Comparison of ENCODE assay signal across 15 mouse cellular contexts in genomic region chr11:88613008-88613407, GRCm38 (mm10).
DNase-seq lines count a peak whose midpoint lies in the region; ATAC-seq and TF ChIP-seq lines count a peak whose summit lies in the region.
"Had no signal": no experiment of that assay in that cellular context is flagged by ENCODE, and none has a peak within 500 bp of the region (broad histone marks: within the 10 kb centered on the region; RNA-seq: fewer than 3 reads in every experiment).

No protein-coding gene starts in this region.

- ATAC-seq in forebrain, postnatal 0 days = peak; percentile 36; the same call in 1 of the 2 replicates
- no peak for ATAC-seq in forebrain, embryonic 14.5 days
- no peak for ATAC-seq in hindbrain, embryonic 16.5 days
- no peak for ATAC-seq in hindbrain, embryonic 12.5 days (ENCODE audit: low FRiP score)
- ATAC-seq in midbrain, postnatal 0 days (ENCODE audit: low FRiP score) = no peak
- no peak for ATAC-seq in midbrain, embryonic 16.5 days
- no peak for ATAC-seq in stomach, embryonic 15.5 days (ENCODE audit: insufficient read depth, low FRiP score, low read depth)

- no peak overlapping the region for H3K9ac ChIP-seq in forebrain, postnatal 0 days
- H3K9ac ChIP-seq in forebrain, embryonic 14.5 days (ENCODE audit: low read length) = no peak overlapping the region
- no peak overlapping the region for H3K9ac ChIP-seq in hindbrain, embryonic 16.5 days (ENCODE audit: low read depth, low read length)
- no peak overlapping the region for H3K9ac ChIP-seq in hindbrain, embryonic 12.5 days
- H3K9ac ChIP-seq in midbrain, postnatal 0 days (replicated peaks; ENCODE audit: low read length, poor library complexity, severe bottlenecking) = no peak overlapping the region
- no peak overlapping the region for H3K9ac ChIP-seq in midbrain, embryonic 16.5 days (ENCODE audit: low read depth, low read length)
- H3K9ac ChIP-seq in stomach, embryonic 15.5 days = no peak overlapping the region
- H3K9ac ChIP-seq: embryonic facial prominence, embryonic 15.5 days; limb, embryonic 13.5 days; lung, embryonic 14.5 days; neural tube, embryonic 12.5 days had no signal

- no peaks in the 10 kb centered on the region for H3K27me3 ChIP-seq in forebrain, postnatal 0 days (ENCODE audit: insufficient read depth, low read length)
- H3K27me3 ChIP-seq in forebrain, embryonic 14.5 days (replicated peaks; ENCODE audit: control insufficient read depth, insufficient read depth, low read length) = no peaks in the 10 kb centered on the region
- no peaks in the 10 kb centered on the region for H3K27me3 ChIP-seq in hindbrain, embryonic 16.5 days (replicated peaks; ENCODE audit: control insufficient read depth, insufficient read depth, low read length)
- H3K27me3 ChIP-seq in hindbrain, embryonic 12.5 days = no peaks in the 10 kb centered on the region
- H3K27me3 ChIP-seq in midbrain, postnatal 0 days (ENCODE audit: insufficient read depth, low read length) = no peaks in the 10 kb centered on the region
- H3K27me3 ChIP-seq in midbrain, embryonic 16.5 days (ENCODE audit: control insufficient read depth, insufficient read depth, low read depth, low read length) = no peaks in the 10 kb centered on the region
- no peaks in the 10 kb centered on the region for H3K27me3 ChIP-seq in stomach, embryonic 15.5 days (replicated peaks)
- H3K27me3 ChIP-seq: embryonic facial prominence, embryonic 15.5 days; limb, embryonic 13.5 days; megakaryocyte, embryonic 14.5 days; neural tube, embryonic 12.5 days had no signal

- H3K4me2 ChIP-seq in forebrain, postnatal 0 days (ENCODE audit: low read depth) = no peak overlapping the region
- no peak overlapping the region for H3K4me2 ChIP-seq in forebrain, embryonic 14.5 days (ENCODE audit: low read length)
- H3K4me2 ChIP-seq in hindbrain, embryonic 16.5 days (ENCODE audit: low read length) = no peak overlapping the region
- H3K4me2 ChIP-seq in hindbrain, embryonic 12.5 days (replicated peaks) = no peak overlapping the region
- H3K4me2 ChIP-seq in midbrain, postnatal 0 days (ENCODE audit: low read depth, low read length, poor library complexity, severe bottlenecking) = no peak overlapping the region
- no peak overlapping the region for H3K4me2 ChIP-seq in midbrain, embryonic 16.5 days (ENCODE audit: low read length)
- no peak overlapping the region for H3K4me2 ChIP-seq in stomach, embryonic 15.5 days
- H3K4me2 ChIP-seq: embryonic facial prominence, embryonic 15.5 days; limb, embryonic 13.5 days; lung, embryonic 14.5 days; neural tube, embryonic 12.5 days had no signal

- H3K36me3 ChIP-seq in forebrain, postnatal 0 days (ENCODE audit: insufficient read depth) = no peaks in the 10 kb centered on the region
- no peaks in the 10 kb centered on the region for H3K36me3 ChIP-seq in forebrain, embryonic 14.5 days (ENCODE audit: control insufficient read depth, insufficient read depth, low read length)
- H3K36me3 ChIP-seq in hindbrain, embryonic 16.5 days (ENCODE audit: control insufficient read depth, insufficient read depth, low read length) = no peaks in the 10 kb centered on the region
- no peaks in the 10 kb centered on the region for H3K36me3 ChIP-seq in hindbrain, embryonic 12.5 days
- no peaks in the 10 kb centered on the region for H3K36me3 ChIP-seq in midbrain, postnatal 0 days (ENCODE audit: insufficient read depth, low read length)
- H3K36me3 ChIP-seq in midbrain, embryonic 16.5 days (ENCODE audit: control insufficient read depth, insufficient read depth, low read length) = no peaks in the 10 kb centered on the region
- H3K36me3 ChIP-seq in stomach, embryonic 15.5 days = no peaks in the 10 kb centered on the region
- H3K36me3 ChIP-seq: embryonic facial prominence, embryonic 15.5 days had no signal

- 23% methylated on average over 6 of the region's 6 CpGs for WGBS in forebrain, postnatal 0 days
- 38% methylated on average over 6 of the region's 6 CpGs for WGBS in forebrain, embryonic 14.5 days
- 36% methylated on average over 6 of the region's 6 CpGs for WGBS in hindbrain, embryonic 16.5 days
- 63% methylated on average over 6 of the region's 6 CpGs for WGBS in hindbrain, embryonic 12.5 days
- 38% methylated on average over 6 of the region's 6 CpGs for WGBS in midbrain, postnatal 0 days
- 51% methylated on average over 6 of the region's 6 CpGs for WGBS in midbrain, embryonic 16.5 days
- WGBS in stomach, embryonic 15.5 days = 69% methylated on average over 6 of the region's 6 CpGs

- peaks cover 4% of the 10 kb centered on the region; the same call in 1 of the 2 replicates for H3K4me1 ChIP-seq in forebrain, postnatal 0 days (ENCODE audit: insufficient read depth)
- peaks cover 23% of the 10 kb centered on the region for H3K4me1 ChIP-seq in forebrain, embryonic 14.5 days (ENCODE audit: control insufficient read depth, insufficient read depth, low read length)
- peaks cover 18% of the 10 kb centered on the region for H3K4me1 ChIP-seq in hindbrain, embryonic 16.5 days (ENCODE audit: control insufficient read depth, insufficient read depth, low read depth, low read length)
- peaks cover 28% of the 10 kb centered on the region for H3K4me1 ChIP-seq in hindbrain, embryonic 12.5 days
- H3K4me1 ChIP-seq in midbrain, postnatal 0 days (ENCODE audit: insufficient read depth, low read length) = peaks cover 3% of the 10 kb centered on the region; the same call in 1 of the 2 replicates
- peaks cover 7% of the 10 kb centered on the region for H3K4me1 ChIP-seq in midbrain, embryonic 16.5 days (ENCODE audit: control insufficient read depth, insufficient read depth, low read length)
- H3K4me1 ChIP-seq in stomach, embryonic 15.5 days = peaks cover 8% of the 10 kb centered on the region

- peak; percentile 27 for DNase-seq in forebrain, postnatal 0 days
- no peak for DNase-seq in forebrain, embryonic 14.5 days (ENCODE audit: low spot score)
- DNase-seq in midbrain, postnatal 0 days (ENCODE audit: low spot score) = peak; percentile 56
- no peak for DNase-seq in left cerebral cortex, adult 11 months (ENCODE audit: low spot score)
- DNase-seq: cerebellum, adult 11-12 months; layer of hippocampus, postnatal 36 days; lung, embryonic 14.5 days had no signal

- H3K4me3 ChIP-seq in forebrain, postnatal 0 days (ENCODE audit: low read depth, low read length) = no peak overlapping the region
- H3K4me3 ChIP-seq in forebrain, embryonic 14.5 days (ENCODE audit: low read depth, low read length) = no peak overlapping the region
- H3K4me3 ChIP-seq in hindbrain, embryonic 16.5 days (ENCODE audit: low read length) = no peak overlapping the region
- no peak overlapping the region for H3K4me3 ChIP-seq in hindbrain, embryonic 12.5 days
- no peak overlapping the region for H3K4me3 ChIP-seq in midbrain, postnatal 0 days (ENCODE audit: low read depth, low read length)
- H3K4me3 ChIP-seq in midbrain, embryonic 16.5 days (ENCODE audit: low read depth, low read length) = no peak overlapping the region
- H3K4me3 ChIP-seq in stomach, embryonic 15.5 days (replicated peaks) = no peak overlapping the region
- H3K4me3 ChIP-seq: embryonic facial prominence, embryonic 15.5 days; limb, embryonic 13.5 days; neural tube, embryonic 12.5 days had no signal

- peak overlapping the region; percentile 35; the same call in 1 of the 2 replicates for H3K27ac ChIP-seq in forebrain, postnatal 0 days (ENCODE audit: low read depth, low read length)
- H3K27ac ChIP-seq in forebrain, embryonic 14.5 days (ENCODE audit: low read depth, low read length) = no peak overlapping the region
- 0 out of 2 replicates have a peak overlapping the region, but pooled peaks have one; percentile 13 for H3K27ac ChIP-seq in hindbrain, embryonic 16.5 days (ENCODE audit: low read depth, low read length)
- H3K27ac ChIP-seq in hindbrain, embryonic 12.5 days = no peak overlapping the region
- no peak overlapping the region for H3K27ac ChIP-seq in midbrain, postnatal 0 days (ENCODE audit: low read depth, low read length)
- no peak overlapping the region for H3K27ac ChIP-seq in midbrain, embryonic 16.5 days (ENCODE audit: low read length)
- H3K27ac ChIP-seq in stomach, embryonic 15.5 days = peak overlapping the region; percentile 57; the same call in 1 of the 2 replicates
- H3K27ac ChIP-seq: limb, embryonic 13.5 days; neural tube, embryonic 12.5 days had no signal

- no peaks in the 10 kb centered on the region for H3K9me3 ChIP-seq in forebrain, postnatal 0 days (ENCODE audit: low read length)
- no peaks in the 10 kb centered on the region for H3K9me3 ChIP-seq in forebrain, embryonic 14.5 days (replicated peaks; ENCODE audit: control insufficient read depth, low read length)
- H3K9me3 ChIP-seq in hindbrain, embryonic 16.5 days (ENCODE audit: control insufficient read depth, low read length) = no peaks in the 10 kb centered on the region
- H3K9me3 ChIP-seq in hindbrain, embryonic 12.5 days (replicated peaks) = no peaks in the 10 kb centered on the region
- H3K9me3 ChIP-seq in midbrain, postnatal 0 days (ENCODE audit: low read length) = no peaks in the 10 kb centered on the region
- H3K9me3 ChIP-seq in midbrain, embryonic 16.5 days (replicated peaks; ENCODE audit: control insufficient read depth, low read length, poor library complexity, severe bottlenecking) = no peaks in the 10 kb centered on the region
- H3K9me3 ChIP-seq in stomach, embryonic 15.5 days = no peaks in the 10 kb centered on the region
- H3K9me3 ChIP-seq: embryonic facial prominence, embryonic 15.5 days; limb, embryonic 13.5 days; megakaryocyte, embryonic 14.5 days; neural tube, embryonic 12.5 days had no signal

- no peak for TF ChIP-seq CTCF in forebrain, postnatal 0 days (IDR thresholded peaks at IDR 0.05; ENCODE audit: low read depth)
- TF ChIP-seq CTCF in midbrain, postnatal 0 days (IDR thresholded peaks at IDR 0.05) = no peak

Comparison
In these comparisons a context has a peak if more than half of its experiments do, and no peak if none do; other contexts are left out.
1. DNase-seq: peak in forebrain, postnatal 0 days (single experiment) and midbrain, postnatal 0 days (single experiment); none in forebrain, embryonic 14.5 days (single experiment) and left cerebral cortex, adult 11 months (single experiment).
2. H3K27ac ChIP-seq: peak in forebrain, postnatal 0 days (single experiment), hindbrain, embryonic 16.5 days (single experiment) and stomach, embryonic 15.5 days (single experiment); none in forebrain, embryonic 14.5 days (single experiment), hindbrain, embryonic 12.5 days (single experiment), midbrain, postnatal 0 days (single experiment) and midbrain, embryonic 16.5 days (single experiment).